Mouse (Mus musculus) bone marrow, adult 2 months (tissue): Measurements from ENCODE around the gene Klre1. TPM values are rescaled to one million over a fixed set of nuclear protein-coding genes. Genes with fewer than 3 reads are reported as not detected.
A peak's percentile ranks its signal among the peaks of the same experiment; 100 is the strongest.
"Not testable (repeated sequence)": the region's sequence is repeated elsewhere in the genome, so short reads cannot be mapped to it uniquely, and the experiment has no call there.

Experiments
- H3K27ac ChIP-seq: fragments of 200-500 bp; 2 replicates; pipeline ENCODE4 v1.5.1; 2012; ENCODE audit warnings: low read depth, mild to moderate bottlenecking, control low read depth, inconsistent platforms, low read length; ENCODE audit not compliant: control insufficient read depth, poor library complexity, insufficient read depth
- H3K4me1 ChIP-seq: fragments of 200-500 bp; 2 replicates; pipeline ENCODE4 v1.6.1; 2011; ENCODE audit warnings: low read length; ENCODE audit not compliant: control insufficient read depth, insufficient read depth
- H3K4me3 ChIP-seq: fragments of 200-500 bp; replicated peaks from 2 replicates; pipeline ENCODE3; 2011; ENCODE audit warnings: mild to moderate bottlenecking, low read depth, low read length, control low read depth; ENCODE audit not compliant: control insufficient read depth
- CTCF ChIP-seq: fragments of 200-500 bp; IDR thresholded peaks from 2 replicates; pipeline ENCODE4 v1.5.1; 2011; ENCODE audit warnings: low read length, control low read depth; ENCODE audit not compliant: control insufficient read depth, insufficient read depth
- POLR2A ChIP-seq: fragments of 200-500 bp; IDR thresholded peaks from 2 replicates; pipeline ENCODE4 v1.6.1; 2011; ENCODE audit warnings: low read depth, mild to moderate bottlenecking, control low read depth, low read length, borderline replicate concordance; ENCODE audit not compliant: control insufficient read depth
- WGBS: fragments of 180-500 bp; shearing (Covaris S2); methylation state at CpG from one replicate; pipeline ENCODE4 v1.1.7; 2018; 5-methylcytosine and 5-hydroxymethylcytosine counted together
- polyA plus RNA-seq: library from polyadenylated mRNA; stranded (reverse); fragments of >200 nt; gene quantifications from 2 replicates; pipeline ENCODE4 v1.2.4, GENCODE M21; 2011; ENCODE audit warnings: low replicate concordance; ENCODE audit not compliant: missing spikeins, insufficient read depth, insufficient read length

Gene Klre1
- polyA plus RNA-seq, 1 experiment: 3.8 TPM

DNA sequence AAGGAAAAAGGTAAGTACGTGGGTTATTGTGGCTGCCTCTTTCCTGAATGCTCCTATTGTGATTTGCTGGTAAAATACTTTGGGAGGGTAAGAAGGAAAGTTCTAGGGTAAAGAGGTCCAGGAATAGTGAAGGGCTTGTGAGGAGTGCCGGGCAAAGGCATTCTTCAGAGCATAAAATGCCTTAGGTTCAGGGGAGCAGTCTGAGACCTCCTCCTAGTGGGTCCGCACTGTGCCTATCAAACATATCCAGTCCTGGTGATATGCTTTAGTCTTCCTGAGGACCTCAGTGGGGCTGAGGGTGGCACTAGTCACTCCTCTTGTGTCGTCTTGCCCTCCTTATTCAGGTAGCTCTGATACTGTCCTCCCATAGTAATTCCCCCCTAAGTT lies 18.1 kb upstream of the Klre1 start:
- TF ChIP-seq POLR2A (no peak), CTCF (no peak)
- H3K4me3 ChIP-seq: no peak overlapping the region
- no peaks in the 10 kb centered on the region for H3K4me1 ChIP-seq
- 46% methylated on average over 4 of the region's 4 CpGs for WGBS
- H3K27ac ChIP-seq: no peak overlapping the region

DNA sequence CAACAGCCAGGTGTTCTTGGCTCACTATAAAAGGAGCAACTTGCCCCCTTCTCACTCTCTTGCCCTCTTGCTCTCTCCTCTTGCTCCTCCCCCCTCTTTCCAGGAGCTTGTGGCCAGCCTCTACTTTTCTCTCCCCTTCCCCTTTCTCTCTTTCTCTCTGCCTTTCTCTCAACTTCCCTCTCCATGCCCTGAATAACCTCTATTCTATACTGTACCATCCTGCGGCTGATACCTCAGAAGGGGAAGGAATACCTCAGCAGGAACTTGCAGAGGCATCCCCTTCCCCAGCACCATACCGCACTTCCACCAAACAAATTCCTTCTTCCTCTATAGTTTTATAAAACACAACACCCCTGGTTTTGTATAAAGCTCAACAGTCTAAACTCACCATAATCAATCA lies 12.4 kb upstream of the Klre1 start:
- TF ChIP-seq POLR2A (no peak), CTCF (no peak)
- H3K4me3 ChIP-seq: no peak overlapping the region
- 21% methylated on average over 2 of the region's 2 CpGs for WGBS
- H3K27ac ChIP-seq: no peak overlapping the region
- H3K4me1 ChIP-seq: no peaks in the 10 kb centered on the region

DNA sequence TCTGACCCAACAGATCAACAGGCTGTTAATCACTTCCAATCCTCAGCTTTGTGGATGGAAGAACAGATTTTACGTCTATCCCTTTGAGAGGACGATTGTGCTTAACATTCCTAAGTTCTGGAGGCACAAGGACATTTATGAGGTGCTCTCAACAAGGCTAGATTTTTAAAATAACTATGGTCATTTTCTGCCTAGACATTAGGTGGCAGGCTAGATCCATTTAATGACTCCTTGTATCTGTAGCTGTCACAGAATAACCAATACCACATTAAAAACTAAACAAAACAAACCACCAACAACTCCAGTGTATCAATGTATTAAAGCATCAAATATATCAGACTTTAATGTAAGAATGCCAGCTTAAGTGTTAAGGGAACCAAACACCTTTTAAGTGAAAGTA lies 2.4 kb upstream of the Klre1 start:
- H3K4me3 ChIP-seq: no peak overlapping the region
- H3K4me1 ChIP-seq: no peaks in the 10 kb centered on the region
- TF ChIP-seq POLR2A: no peak
- TF ChIP-seq CTCF: no peak
- 10% methylated on average over 2 of the region's 2 CpGs for WGBS
- no peak overlapping the region for H3K27ac ChIP-seq

GRCm38 (mm10) chr6:129581274-129581673 lies 3.6 kb downstream of the Klre1 start:
- Histone ChIP-seq H3K27ac (no peak overlapping the region), H3K4me1 (no peaks in the 10 kb centered on the region), H3K4me3 (no peak overlapping the region)
- WGBS: 57% methylated on average over 4 of the region's 4 CpGs
- TF ChIP-seq POLR2A (no peak), CTCF (no peak)

- TF ChIP-seq POLR2A: no peak
- TF ChIP-seq CTCF: no peak
- no peaks in the 10 kb centered on the region for H3K4me1 ChIP-seq
- H3K27ac ChIP-seq: no peak overlapping the region
- no peak overlapping the region for H3K4me3 ChIP-seq
- WGBS: 26% methylated on average over 4 of the region's 4 CpGs
Observed at GRCm38 (mm10) chr6:129581896-129582295, 4.2 kb downstream of the Klre1 start.

GRCm38 (mm10) chr6:129583014-129583413 lies 5.3 kb downstream of the Klre1 start:
- Histone ChIP-seq H3K4me3 (no peak overlapping the region), H3K27ac (no peak overlapping the region), H3K4me1 (no peaks in the 10 kb centered on the region)
- 58% methylated on average over 3 of the region's 3 CpGs for WGBS
- no peak for TF ChIP-seq CTCF
- TF ChIP-seq POLR2A: no peak

DNA sequence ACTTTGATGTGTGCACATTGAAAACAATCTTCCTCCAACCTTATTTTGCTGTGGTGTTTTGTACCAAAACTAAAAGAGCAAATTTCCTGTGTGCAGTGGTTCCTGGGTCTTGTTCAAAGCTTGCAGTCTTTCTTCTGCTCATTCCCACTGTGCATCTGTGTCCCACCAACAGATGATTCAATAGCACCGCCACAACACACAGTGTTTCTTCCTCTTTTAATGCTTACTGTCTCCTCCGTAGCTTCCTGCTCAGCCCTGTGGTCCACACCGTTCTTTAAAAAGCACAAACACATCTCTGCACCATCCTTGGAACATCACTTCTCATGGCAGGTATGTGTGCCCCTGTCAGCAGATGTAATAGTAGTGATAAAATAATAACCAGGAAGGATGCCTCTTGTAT lies 13.8 kb downstream of the Klre1 start, which contains the start of gene Klrd1:
TSS of gene Klrd1 (plus strand) at position 275 of the 400 bp plus-strand sequence.
- Histone ChIP-seq H3K27ac (no peak within 1 kb of the TSS), H3K4me1 (no peaks in the 10 kb centered on the region), H3K4me3 (peak within 1 kb of the TSS; percentile 1)
- WGBS: under 1% methylated on average over 3 of the region's 3 CpGs
- TF ChIP-seq CTCF (no peak), POLR2A (no peak)

GRCm38 (mm10) chr6:129608372-129608771 lies 30.7 kb downstream of the Klre1 start:
- TF ChIP-seq POLR2A (no peak), CTCF (no peak)
- H3K4me1 ChIP-seq: no peaks in the 10 kb centered on the region
- H3K4me3 ChIP-seq: no peak overlapping the region
- H3K27ac ChIP-seq: no peak overlapping the region

DNA sequence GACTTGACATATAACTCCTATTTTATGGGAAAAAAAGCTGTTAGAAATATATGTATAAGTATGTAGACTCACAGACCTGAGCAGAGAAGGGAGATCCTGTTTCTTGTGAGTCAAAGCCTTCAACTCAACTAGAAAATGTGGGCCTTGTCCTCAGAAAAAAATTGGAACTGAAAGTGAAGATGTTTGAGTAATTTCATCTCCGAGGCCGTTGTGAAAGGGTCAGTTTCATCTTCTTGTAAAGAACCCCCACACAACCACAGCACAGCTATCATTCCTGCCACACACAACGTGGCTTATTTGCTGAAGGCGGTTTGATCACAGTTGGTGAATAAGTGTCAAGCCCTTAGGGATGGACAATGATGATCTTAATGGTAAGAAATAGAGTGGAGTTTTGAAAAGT lies 46.0 kb downstream of the Klre1 start, which contains the start of gene Klrk1:
TSS of gene Klrk1 (minus strand) at position 130 of the 400 bp plus-strand sequence.
- no peak for TF ChIP-seq POLR2A
- no peak for TF ChIP-seq CTCF
- Histone ChIP-seq H3K27ac (no peak within 1 kb of the TSS), H3K4me1 (no peaks in the 10 kb centered on the region), H3K4me3 (no peak within 1 kb of the TSS)
- 37% methylated on average over 4 of the region's 4 CpGs for WGBS

DNA sequence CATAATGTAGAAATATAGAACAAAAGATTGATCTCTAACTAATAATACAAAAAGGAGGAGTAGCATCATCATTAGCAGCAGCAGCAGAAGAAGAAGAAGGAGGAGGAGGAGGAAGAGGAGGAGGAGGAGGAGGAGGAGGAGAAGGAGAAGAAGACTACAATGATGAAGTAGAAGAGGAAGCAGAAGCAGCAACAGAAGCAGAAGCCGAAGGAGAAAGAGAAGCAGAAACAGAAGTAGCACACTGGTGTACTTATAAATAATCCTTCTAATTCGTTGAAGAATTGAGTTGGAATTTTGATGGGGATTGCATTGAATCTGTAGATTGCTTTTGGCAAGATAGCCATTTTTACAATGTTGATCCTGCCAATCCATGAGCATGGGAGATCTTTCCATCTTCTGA lies 53.3 kb downstream of the Klre1 start:
- not testable (repeated sequence) for H3K27ac ChIP-seq, H3K4me1 ChIP-seq, H3K4me3 ChIP-seq
- WGBS: 23% methylated on average over 2 of the region's 2 CpGs
